Comparison of ENCODE assay signal across 13 mouse cellular contexts in the genomic region with DNA sequence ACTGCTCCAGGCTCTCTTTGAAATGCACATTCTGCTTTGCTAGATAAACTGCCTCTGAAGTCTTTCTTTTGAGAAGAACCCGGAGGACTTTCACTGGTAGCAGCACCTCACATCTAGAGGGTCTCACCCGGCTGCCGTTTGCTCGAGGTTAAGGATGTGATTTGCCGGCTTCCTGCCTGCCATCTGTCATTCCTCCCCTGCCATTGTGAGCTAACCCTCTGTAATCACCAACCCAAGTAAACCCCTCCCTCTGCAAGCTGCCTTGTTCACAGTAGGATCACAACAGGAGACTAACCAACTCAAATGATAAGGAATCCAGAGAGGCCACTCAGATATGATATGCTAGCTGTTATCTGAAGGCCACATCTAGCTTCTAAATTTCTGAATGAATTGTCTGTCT. TPM values are rescaled to one million over a fixed set of nuclear protein-coding genes. Genes with fewer than 3 reads are reported as not detected.
"Had no signal": no experiment of that assay in that cellular context is flagged by ENCODE, and none has a peak within 500 bp of the region (broad histone marks: within the 10 kb centered on the region; RNA-seq: fewer than 3 reads in every experiment).

No protein-coding gene starts in this region.

- H3K4me1 ChIP-seq: liver, embryonic 15.5 days; neural tube, embryonic 15.5 days had no signal

- H3K36me3 ChIP-seq: liver, embryonic 12.5 days; liver, embryonic 15.5 days had no signal

- H3K4me3 ChIP-seq: layer of hippocampus, adult 2 months; limb, embryonic 10.5 days; limb, embryonic 13.5 days; liver, embryonic 12.5 days; liver, embryonic 15.5 days; neural tube, embryonic 12.5 days; neural tube, embryonic 15.5 days had no signal

- DNase-seq: layer of hippocampus, adult 9-11 months; lung, adult 2 months; thymus, adult 18-20 months had no signal

- H3K9ac ChIP-seq: limb, embryonic 13.5 days; liver, embryonic 12.5 days; liver, embryonic 15.5 days; neural tube, embryonic 12.5 days; neural tube, embryonic 15.5 days had no signal

- ATAC-seq: intestine, postnatal 0 days; liver, embryonic 12.5 days had no signal

- H3K27ac ChIP-seq: kidney, postnatal 0 days; layer of hippocampus, adult 2 months; limb, embryonic 10.5 days; limb, embryonic 13.5 days; liver, embryonic 12.5 days; liver, embryonic 15.5 days; macrophage; neural tube, embryonic 12.5 days; neural tube, embryonic 15.5 days had no signal

- H3K4me2 ChIP-seq: limb, embryonic 13.5 days; liver, embryonic 12.5 days; liver, embryonic 15.5 days; neural tube, embryonic 12.5 days; neural tube, embryonic 15.5 days had no signal

- H3K27me3 ChIP-seq: limb, embryonic 13.5 days; liver, embryonic 12.5 days; liver, embryonic 15.5 days; neural tube, embryonic 12.5 days; neural tube, embryonic 15.5 days had no signal

- H3K9me3 ChIP-seq: liver, embryonic 12.5 days; liver, embryonic 15.5 days; neural tube, embryonic 12.5 days; neural tube, embryonic 15.5 days had no signal

RNA-seq across cellular contexts. Expression of a gene that starts 53.6 kb away (rescaled TPM):
- polyA plus RNA-seq: macrophage had no signal
